Mouse (Mus musculus) heart, postnatal 0 days (tissue): Measurements from ENCODE around the gene Lrriq3.

Source experiments
- CTCF ChIP-seq: IDR thresholded peaks from 2 replicates; pipeline ENCODE4 v1.5.1; 2016; ENCODE audit warnings: antibody characterized with exemption, control low read depth, low read depth
- EP300 ChIP-seq: IDR thresholded peaks from 2 replicates; pipeline ENCODE4 v1.6.1; 2016; ENCODE audit warnings: antibody characterized with exemption, low read depth

- TF ChIP-seq EP300 (no peak), CTCF (no peak)
These were observed 44.5 kb downstream of the Lrriq3 start for GRCm38 (mm10) chr3:155137737-155138136.
